Mouse (Mus musculus) midbrain, embryonic 14.5 days (tissue): ENCODE measurements around the gene Srebf1. TPM values are rescaled to one million over a fixed set of nuclear protein-coding genes. Genes with fewer than 3 reads are reported as not detected.

Experiments used
- ATAC-seq: fragments of 200-750 bp; cut with Nextera tagmentation; 2 replicates; pipeline ENCODE4 v1.8.0; 2017; ENCODE audit warnings: moderate number of reproducible peaks, moderate library complexity; ENCODE audit not compliant: low FRiP score, low TSS enrichment
- DNase-seq: peaks from one replicate; pipeline ENCODE4 v3.0.0-alpha.2; 2015
- H3K27ac ChIP-seq: fragments of 300-500 bp; sonication (generic); replicated peaks from 2 replicates; pipeline ENCODE4 v1.5.1; 2014; ENCODE audit warnings: mild to moderate bottlenecking, low read depth, low read length, moderate library complexity
- H3K27me3 ChIP-seq: fragments of 300-500 bp; sonication (generic); 2 replicates; pipeline ENCODE4 v1.6.1; 2014; ENCODE audit warnings: low read length, control low read depth, mixed read lengths; ENCODE audit not compliant: control insufficient read depth, insufficient read depth
- H3K36me3 ChIP-seq: fragments of 300-500 bp; sonication (generic); 2 replicates; pipeline ENCODE4 v1.6.1; 2014; ENCODE audit warnings: low read length, control low read depth; ENCODE audit not compliant: control insufficient read depth, insufficient read depth
- H3K4me1 ChIP-seq: fragments of 300-500 bp; sonication (generic); 2 replicates; pipeline ENCODE4 v1.6.1; 2014; ENCODE audit warnings: mild to moderate bottlenecking, antibody characterized with exemption, low read length, control low read depth; ENCODE audit not compliant: control insufficient read depth, insufficient read depth
- H3K4me2 ChIP-seq: fragments of 300-500 bp; sonication (generic); 2 replicates; pipeline ENCODE4 v1.6.1; 2014; ENCODE audit warnings: mild to moderate bottlenecking, low read length, moderate library complexity
- H3K4me3 ChIP-seq: fragments of 300-500 bp; sonication (generic); replicated peaks from 2 replicates; pipeline ENCODE4 v1.5.1; 2014; ENCODE audit warnings: low read depth, low read length
- H3K9ac ChIP-seq: fragments of 300-500 bp; sonication (generic); replicated peaks from 2 replicates; pipeline ENCODE4 v1.6.1; 2014; ENCODE audit warnings: mild to moderate bottlenecking, low read length, moderate library complexity
- H3K9me3 ChIP-seq: fragments of 300-500 bp; sonication (generic); 2 replicates; pipeline ENCODE4 v1.6.1; 2016; ENCODE audit warnings: low read length, control low read depth, mixed read lengths; ENCODE audit not compliant: control insufficient read depth
- WGBS: fragments of 180-500 bp; shearing (Covaris S2); extraction: QIAGEN DNeasy Blood & Tissue Kit; methylation state at CpG from one replicate; pipeline ENCODE4 v1.1.7; 2014; 5-methylcytosine and 5-hydroxymethylcytosine counted together
- polyA plus RNA-seq: library from polyadenylated mRNA; unstranded; fragments of >200 nt; fragmentation: Nextera tagmentation; extraction: Ambion mirVana; gene quantifications from 2 replicates; pipeline ENCODE4 v1.2.1, GENCODE M21; 2014

The Srebf1 gene
- polyA plus RNA-seq, 1 experiment from 2014 or later, result 34.5 TPM

- DNase-seq (no peak), ATAC-seq (no peak)
- Histone ChIP-seq H3K4me3 (peak overlapping the region; percentile 35), H3K9ac (peak overlapping the region; percentile 32; the same call in 1 of the 2 replicates), H3K36me3 (peaks cover 28% of the 10 kb centered on the region), H3K9me3 (no peaks in the 10 kb centered on the region), H3K27ac (peak overlapping the region; percentile 77), H3K4me1 (peaks cover 36% of the 10 kb centered on the region), H3K4me2 (peak overlapping the region; percentile 58), H3K27me3 (no peaks in the 10 kb centered on the region)
- WGBS, result 64% methylated on average over 4 of the region's 4 CpGs
Observed at GRCm38 (mm10) chr11:60208712-60209111, 13.7 kb downstream of the Srebf1 start.

- Histone ChIP-seq H3K4me2 (peak overlapping the region; percentile 58), H3K36me3 (peaks cover 33% of the 10 kb centered on the region), H3K9ac (peak overlapping the region; percentile 32; the same call in 1 of the 2 replicates), H3K4me1 (peaks cover 36% of the 10 kb centered on the region), H3K27me3 (no peaks in the 10 kb centered on the region), H3K9me3 (no peaks in the 10 kb centered on the region), H3K27ac (peak overlapping the region; percentile 77), H3K4me3 (0 out of 2 replicates have a peak overlapping the region, but pooled peaks have one; percentile 35)
- ATAC-seq, result no peak
- DNase-seq, result no peak
- WGBS, result 61% methylated on average over 6 of the region's 6 CpGs
Observed at GRCm38 (mm10) chr11:60208201-60208600, 14.2 kb downstream of the Srebf1 start.

GRCm38 (mm10) chr11:60206207-60206606 lies 16.2 kb downstream of the Srebf1 start:
- Histone ChIP-seq H3K4me1 (peaks cover 41% of the 10 kb centered on the region), H3K9me3 (no peaks in the 10 kb centered on the region), H3K4me2 (no peak overlapping the region), H3K9ac (no peak overlapping the region), H3K4me3 (no peak overlapping the region), H3K36me3 (peaks cover 52% of the 10 kb centered on the region), H3K27ac (no peak overlapping the region), H3K27me3 (no peaks in the 10 kb centered on the region)
- WGBS, result 76% methylated on average over 5 of the region's 5 CpGs
- DNase-seq, result no peak
- no peak for ATAC-seq

GRCm38 (mm10) chr11:60205026-60205425 lies 17.4 kb downstream of the Srebf1 start:
- Histone ChIP-seq H3K4me2 (no peak overlapping the region), H3K27me3 (no peaks in the 10 kb centered on the region), H3K9me3 (no peaks in the 10 kb centered on the region), H3K36me3 (peaks cover 62% of the 10 kb centered on the region), H3K4me3 (no peak overlapping the region), H3K4me1 (peaks cover 33% of the 10 kb centered on the region), H3K27ac (no peak overlapping the region), H3K9ac (no peak overlapping the region)
- ATAC-seq (no peak), DNase-seq (no peak)
- 84% methylated on average over 12 of the region's 12 CpGs for WGBS

- Histone ChIP-seq H3K4me3 (no peak overlapping the region), H3K27me3 (no peaks in the 10 kb centered on the region), H3K9me3 (no peaks in the 10 kb centered on the region), H3K9ac (peak overlapping the region; percentile 21; the same call in 1 of the 2 replicates), H3K4me2 (no peak overlapping the region), H3K36me3 (peaks cover 69% of the 10 kb centered on the region), H3K4me1 (peaks cover 15% of the 10 kb centered on the region), H3K27ac (peak overlapping the region; percentile 32)
- 82% methylated on average over 26 of the region's 26 CpGs for WGBS
- DNase-seq, result no peak
- no peak for ATAC-seq
Observed at GRCm38 (mm10) chr11:60202710-60203638, 19.4 kb downstream of the Srebf1 start.

GRCm38 (mm10) chr11:60200384-60200783 lies 22.0 kb downstream of the Srebf1 start:
- H3K4me3 ChIP-seq, result no peak overlapping the region
- ATAC-seq, result no peak
- peak overlapping the region; percentile 38; the same call in 1 of the 2 replicates for H3K9ac ChIP-seq
- H3K27ac ChIP-seq, result peak overlapping the region; percentile 79
- peaks cover 78% of the 10 kb centered on the region for H3K36me3 ChIP-seq
- no peak overlapping the region for H3K4me2 ChIP-seq
- no peaks in the 10 kb centered on the region for H3K9me3 ChIP-seq
- H3K4me1 ChIP-seq, result peaks cover 9% of the 10 kb centered on the region
- H3K27me3 ChIP-seq, result no peaks in the 10 kb centered on the region
- DNase-seq, result no peak
- 89% methylated on average over 11 of the region's 11 CpGs for WGBS

GRCm38 (mm10) chr11:60199702-60200184 lies 22.6 kb downstream of the Srebf1 start:
- Histone ChIP-seq H3K27ac (peak overlapping the region; percentile 79), H3K4me3 (no peak overlapping the region), H3K27me3 (no peaks in the 10 kb centered on the region), H3K36me3 (peaks cover 80% of the 10 kb centered on the region), H3K9ac (peak overlapping the region; percentile 38), H3K9me3 (0 out of 2 replicates have a peak, but pooled peaks cover 3% of the 10 kb centered on the region), H3K4me2 (peak overlapping the region; percentile 18), H3K4me1 (peaks cover 9% of the 10 kb centered on the region)
- ATAC-seq, result peak; percentile 81
- 9% methylated on average over 18 of the region's 18 CpGs for WGBS
- DNase-seq, result peak; percentile 96

GRCm38 (mm10) chr11:60198651-60199050 lies 23.7 kb downstream of the Srebf1 start:
- Histone ChIP-seq H3K4me3 (no peak overlapping the region), H3K4me2 (no peak overlapping the region), H3K9ac (no peak overlapping the region), H3K27me3 (no peaks in the 10 kb centered on the region), H3K9me3 (0 out of 2 replicates have a peak, but pooled peaks cover 3% of the 10 kb centered on the region), H3K27ac (no peak overlapping the region), H3K36me3 (peaks cover 82% of the 10 kb centered on the region), H3K4me1 (peaks cover 9% of the 10 kb centered on the region)
- no peak for ATAC-seq
- no peak for DNase-seq
- 90% methylated on average over 12 of the region's 12 CpGs for WGBS
